Mouse (Mus musculus): ENCODE measurements around the gene Llgl2. TPM values are rescaled to one million over a fixed set of nuclear protein-coding genes. Genes with fewer than 3 reads are reported as not detected.

The Llgl2 gene
- polyA plus RNA-seq, 1 experiment from 2014 or later = 1.3 TPM

DNA sequence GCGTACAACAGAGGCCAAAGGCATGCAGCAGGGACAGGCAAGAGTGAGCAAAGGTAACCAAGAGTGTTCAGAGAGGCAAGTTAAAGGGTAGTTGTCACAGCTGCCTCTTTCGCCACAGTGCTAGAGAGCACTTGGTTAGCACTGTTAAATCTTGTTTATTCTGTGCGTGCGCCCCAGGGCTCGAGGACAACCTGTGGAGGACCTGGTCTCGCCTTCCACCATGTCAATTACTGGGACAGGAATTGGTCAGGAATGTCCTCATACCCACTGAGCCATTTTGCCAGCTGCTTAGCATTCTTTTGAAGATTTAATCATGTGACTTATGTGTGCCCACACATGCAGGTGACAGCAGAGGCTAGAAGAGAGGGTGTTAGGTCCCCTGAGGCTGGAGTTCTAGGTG, 65.3 kb downstream of the Llgl2 start:
- WGBS = 90% methylated on average over 6 of the region's 6 CpGs
- H3K4me3 ChIP-seq (ENCODE audit: low read length) = no peak overlapping the region

DNA sequence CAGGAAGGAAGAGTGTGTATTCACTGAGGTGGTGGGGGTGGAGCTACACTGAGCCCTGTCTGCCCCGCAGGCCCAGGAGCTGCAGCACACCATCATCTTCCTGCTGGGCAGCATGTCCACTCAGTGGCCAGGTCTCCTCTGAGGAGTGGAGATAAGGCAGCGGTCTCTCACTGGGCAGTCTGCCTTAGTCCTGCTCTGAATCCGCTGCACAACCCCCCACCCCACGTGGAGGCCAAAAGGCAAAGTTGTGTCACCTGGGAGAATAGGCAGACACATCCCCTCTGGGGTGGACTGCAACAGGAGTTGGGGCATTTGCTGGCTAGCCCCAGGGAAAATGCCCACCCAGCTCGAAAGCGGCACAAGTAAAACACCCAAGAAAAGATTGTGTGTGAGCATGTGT, 68.4 kb downstream of the Llgl2 start:
- H3K4me2 ChIP-seq (ENCODE audit: low read length) = no peak overlapping the region
- no peaks in the 10 kb centered on the region for H3K27me3 ChIP-seq (replicated peaks; ENCODE audit: control insufficient read depth, insufficient read depth, low read length)
- H3K4me3 ChIP-seq (ENCODE audit: low read length) = no peak overlapping the region
- H3K27ac ChIP-seq (ENCODE audit: low read depth, low read length) = no peak overlapping the region
- peaks cover 9% of the 10 kb centered on the region; the same call in 1 of the 2 replicates for H3K36me3 ChIP-seq (ENCODE audit: control insufficient read depth, insufficient read depth, low read length)
- H3K9me3 ChIP-seq (ENCODE audit: control insufficient read depth, low read length) = no peaks in the 10 kb centered on the region
- WGBS = 58% methylated on average over 6 of the region's 6 CpGs
- ATAC-seq = no peak
- no peaks in the 10 kb centered on the region for H3K4me1 ChIP-seq (ENCODE audit: control insufficient read depth, insufficient read depth, low read depth, low read length)
- no peak overlapping the region for H3K9ac ChIP-seq (ENCODE audit: low read depth, low read length)

More for the DNA sequence above, 65.3 kb downstream of the Llgl2 start:
- no peak overlapping the region for H3K9ac ChIP-seq (ENCODE audit: low read depth, low read length)
- no peaks in the 10 kb centered on the region for H3K4me1 ChIP-seq (ENCODE audit: control insufficient read depth, insufficient read depth, low read depth, low read length)
- no peak overlapping the region for H3K27ac ChIP-seq (ENCODE audit: low read depth, low read length)
- no peak overlapping the region for H3K4me2 ChIP-seq (ENCODE audit: low read length)
- H3K9me3 ChIP-seq (ENCODE audit: control insufficient read depth, low read length) = no peaks in the 10 kb centered on the region
- H3K36me3 ChIP-seq (ENCODE audit: control insufficient read depth, insufficient read depth, low read length) = 0 out of 2 replicates have a peak, but pooled peaks cover 3% of the 10 kb centered on the region
- no peaks in the 10 kb centered on the region for H3K27me3 ChIP-seq (replicated peaks; ENCODE audit: control insufficient read depth, insufficient read depth, low read length)
- no peak for ATAC-seq

DNA sequence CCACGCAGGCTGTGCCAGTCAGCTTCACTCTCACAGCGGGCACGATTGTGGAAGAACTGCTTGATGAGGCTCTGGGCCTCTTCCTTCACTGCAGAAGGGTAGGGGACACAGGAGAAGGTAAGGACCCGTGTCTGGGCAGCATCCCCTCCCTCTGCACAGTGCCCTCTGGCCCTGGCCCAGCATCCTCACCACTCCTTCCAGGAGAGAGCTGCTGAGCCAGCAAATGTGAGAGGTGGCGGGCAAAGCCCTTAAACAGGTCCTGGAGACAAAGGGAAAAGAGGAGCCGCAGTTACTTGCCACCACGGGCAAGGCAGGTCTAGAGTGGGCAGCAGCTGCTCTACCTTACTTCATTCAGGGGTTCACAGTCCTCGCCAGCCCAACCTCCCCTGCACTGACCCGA, 69.2 kb downstream of the Llgl2 start:
- H3K27ac ChIP-seq (ENCODE audit: low read depth, low read length) = no peak overlapping the region
- H3K27me3 ChIP-seq (replicated peaks; ENCODE audit: control insufficient read depth, insufficient read depth, low read length) = no peaks in the 10 kb centered on the region
- no peaks in the 10 kb centered on the region for H3K9me3 ChIP-seq (ENCODE audit: control insufficient read depth, low read length)
- H3K36me3 ChIP-seq (ENCODE audit: control insufficient read depth, insufficient read depth, low read length) = peaks cover 9% of the 10 kb centered on the region; the same call in 1 of the 2 replicates
- no peak for ATAC-seq
- H3K9ac ChIP-seq (ENCODE audit: low read depth, low read length) = no peak overlapping the region
- no peak overlapping the region for H3K4me2 ChIP-seq (ENCODE audit: low read length)
- no peaks in the 10 kb centered on the region for H3K4me1 ChIP-seq (ENCODE audit: control insufficient read depth, insufficient read depth, low read depth, low read length)
- H3K4me3 ChIP-seq (ENCODE audit: low read length) = no peak overlapping the region
- WGBS = 86% methylated on average over 9 of the region's 9 CpGs

DNA sequence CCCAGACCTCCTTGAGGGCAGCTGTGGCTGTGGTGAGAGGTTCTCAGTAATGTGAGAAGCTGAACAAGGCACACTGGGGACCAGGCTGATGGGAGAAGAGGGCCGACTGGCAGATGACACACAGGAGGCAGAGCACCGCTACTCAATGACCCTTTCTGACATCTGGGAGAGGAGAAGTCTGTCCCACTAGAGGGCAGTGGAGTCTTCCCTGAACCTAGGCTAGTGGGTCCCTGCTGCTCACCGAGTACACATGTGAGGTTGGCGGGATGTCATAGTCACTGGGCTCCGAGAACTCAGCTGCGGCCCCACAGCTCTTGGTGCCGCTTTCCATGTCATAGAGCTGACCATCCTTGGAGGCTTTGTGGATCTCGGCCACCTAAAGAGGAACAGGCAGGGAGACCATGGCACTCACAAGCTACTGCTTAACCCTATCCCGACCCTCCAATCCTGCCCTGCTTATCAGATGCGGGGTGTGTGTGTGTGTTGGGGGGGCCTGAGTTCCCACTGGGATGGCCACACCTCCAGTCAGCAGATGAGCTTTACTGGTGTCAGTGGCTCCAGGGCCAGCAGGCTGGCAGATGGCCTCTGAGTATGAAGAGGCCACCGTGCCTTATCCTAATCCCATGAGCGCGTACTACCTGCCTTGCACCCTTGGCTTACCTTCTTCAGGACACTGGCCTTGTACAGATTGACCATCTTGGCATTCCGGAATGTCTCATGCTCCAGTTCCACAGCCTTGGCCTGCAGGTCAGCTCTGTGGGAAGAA, 71.1 kb downstream of the Llgl2 start:
- peaks cover under 1% of the 10 kb centered on the region; the same call in 1 of the 2 replicates for H3K4me1 ChIP-seq (ENCODE audit: control insufficient read depth, insufficient read depth, low read depth, low read length)
- H3K9me3 ChIP-seq (ENCODE audit: control insufficient read depth, low read length) = no peaks in the 10 kb centered on the region
- no peak overlapping the region for H3K9ac ChIP-seq (ENCODE audit: low read depth, low read length)
- ATAC-seq = no peak
- WGBS = 69% methylated on average over 14 of the region's 14 CpGs
- H3K4me2 ChIP-seq (ENCODE audit: low read length) = no peak overlapping the region
- no peak overlapping the region for H3K4me3 ChIP-seq (ENCODE audit: low read length)
- H3K27ac ChIP-seq (ENCODE audit: low read depth, low read length) = no peak overlapping the region
- H3K36me3 ChIP-seq (ENCODE audit: control insufficient read depth, insufficient read depth, low read length) = peaks cover 9% of the 10 kb centered on the region; the same call in 1 of the 2 replicates
- no peaks in the 10 kb centered on the region for H3K27me3 ChIP-seq (replicated peaks; ENCODE audit: control insufficient read depth, insufficient read depth, low read length)

DNA sequence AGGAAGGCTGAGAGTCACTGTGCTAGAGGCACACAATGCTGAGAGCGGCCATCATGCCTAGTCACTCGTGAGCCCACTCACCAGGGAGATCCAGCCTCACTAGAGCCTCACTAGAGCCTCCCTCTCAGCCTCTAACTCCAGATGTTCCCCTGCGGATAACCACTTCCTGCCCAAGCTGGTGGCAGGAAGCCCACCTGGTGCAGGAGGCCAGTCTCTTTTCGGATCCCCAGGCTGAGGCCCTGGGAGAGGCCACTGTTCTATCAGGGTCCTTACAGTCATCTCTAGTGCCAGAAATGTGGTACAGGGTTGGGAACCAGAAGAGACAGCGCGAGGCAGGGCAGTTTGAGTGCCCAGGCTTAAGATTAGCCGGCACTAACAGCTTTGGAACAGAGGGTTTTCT, 74.6 kb downstream of the Llgl2 start:
- WGBS = 86% methylated on average over 7 of the region's 7 CpGs

DNA sequence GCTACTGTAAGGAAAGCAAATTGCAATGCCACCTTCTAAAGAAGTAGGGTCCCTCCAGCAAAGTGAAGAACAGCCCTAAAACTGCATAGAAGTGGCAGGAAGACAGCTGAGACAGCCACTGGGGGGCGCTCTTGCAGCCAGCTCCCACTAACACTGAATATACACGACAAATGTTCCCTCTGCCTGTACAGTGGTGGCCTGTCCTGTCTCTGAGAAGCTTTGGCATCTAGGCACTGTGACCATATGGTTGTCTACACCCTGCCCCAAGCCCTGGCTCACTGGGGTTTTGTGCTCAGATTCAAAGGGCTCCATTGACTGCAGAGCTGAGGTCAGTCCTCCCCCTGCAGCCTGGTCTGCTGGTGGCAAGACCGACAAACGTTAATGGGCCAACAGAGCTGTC, 75.0 kb downstream of the Llgl2 start:
- 7% methylated on average over 4 of the region's 4 CpGs for WGBS

More for the DNA sequence above, 74.6 kb downstream of the Llgl2 start:
- no peak for ATAC-seq
- H3K4me3 ChIP-seq (ENCODE audit: low read length) = no peak overlapping the region
- H3K4me1 ChIP-seq (ENCODE audit: control insufficient read depth, insufficient read depth, low read depth, low read length) = peaks cover 4% of the 10 kb centered on the region; the same call in 1 of the 2 replicates
- H3K9me3 ChIP-seq (ENCODE audit: control insufficient read depth, low read length) = no peaks in the 10 kb centered on the region
- no peak overlapping the region for H3K9ac ChIP-seq (ENCODE audit: low read depth, low read length)
- H3K36me3 ChIP-seq (ENCODE audit: control insufficient read depth, insufficient read depth, low read length) = peaks cover 6% of the 10 kb centered on the region; the same call in 1 of the 2 replicates
- H3K27me3 ChIP-seq (replicated peaks; ENCODE audit: control insufficient read depth, insufficient read depth, low read length) = no peaks in the 10 kb centered on the region
- no peak overlapping the region for H3K27ac ChIP-seq (ENCODE audit: low read depth, low read length)
- no peak overlapping the region for H3K4me2 ChIP-seq (ENCODE audit: low read length)

DNA sequence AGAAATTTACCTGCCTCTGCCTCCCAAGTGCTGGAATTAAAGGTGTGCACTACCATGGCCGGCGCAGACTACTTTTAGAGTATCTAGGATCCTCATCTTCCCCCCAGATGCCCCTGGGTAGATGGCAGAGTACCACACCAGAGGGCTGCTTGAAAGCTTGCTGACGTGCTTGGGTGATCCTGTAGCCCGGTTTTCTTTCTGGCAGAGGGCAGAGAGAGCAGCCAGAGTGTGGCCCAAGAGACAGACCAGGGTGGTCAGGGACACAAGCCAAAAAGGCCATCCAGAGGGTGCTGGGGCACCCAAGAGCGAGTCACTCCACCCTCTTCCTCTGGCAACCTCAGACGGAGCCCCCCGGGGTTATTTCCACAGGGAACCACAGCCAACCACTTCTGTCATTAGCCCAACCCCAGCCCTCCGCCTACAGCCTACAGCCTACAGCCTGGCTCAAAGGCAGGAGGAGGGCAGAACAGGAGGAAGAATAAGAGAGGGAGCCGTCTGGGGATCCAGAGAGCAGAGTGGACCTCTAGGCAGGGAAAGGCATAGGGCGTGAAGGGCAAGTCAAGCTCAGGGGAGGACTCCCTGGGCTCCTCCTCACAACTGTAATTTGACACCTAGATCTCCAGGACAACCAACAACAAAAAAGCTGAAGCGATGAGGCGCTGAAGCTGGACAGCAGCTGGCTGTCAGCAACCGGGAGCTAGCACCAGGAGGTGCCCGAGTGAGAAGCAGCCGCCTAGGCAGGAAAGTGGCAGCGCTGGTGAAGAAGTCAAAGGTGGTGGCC, 75.8 kb downstream of the Llgl2 start, which contains the start of gene Smim5:
Gene Smim5, plus strand, starts transcription at position 481 of the 781 bp plus-strand sequence.
- Histone ChIP-seq H3K36me3 (ENCODE audit: control insufficient read depth, insufficient read depth, low read length) (peaks cover 6% of the 10 kb centered on the region; the same call in 1 of the 2 replicates), H3K4me2 (ENCODE audit: low read length) (peak within 1 kb of the TSS; percentile 15; the same call in 1 of the 2 replicates), H3K27me3 (replicated peaks; ENCODE audit: control insufficient read depth, insufficient read depth, low read length) (no peaks in the 10 kb centered on the region), H3K27ac (ENCODE audit: low read depth, low read length) (no peak within 1 kb of the TSS), H3K9me3 (ENCODE audit: control insufficient read depth, low read length) (no peaks in the 10 kb centered on the region), H3K4me1 (ENCODE audit: control insufficient read depth, insufficient read depth, low read depth, low read length) (peaks cover 4% of the 10 kb centered on the region; the same call in 1 of the 2 replicates), H3K4me3 (ENCODE audit: low read length) (no peak within 1 kb of the TSS), H3K9ac (ENCODE audit: low read depth, low read length) (no peak within 1 kb of the TSS)
- no peak for ATAC-seq
- WGBS = 32% methylated on average over 16 of the region's 16 CpGs

More for the DNA sequence above, 75.0 kb downstream of the Llgl2 start:
- Histone ChIP-seq H3K9me3 (ENCODE audit: control insufficient read depth, low read length) (no peaks in the 10 kb centered on the region), H3K4me1 (ENCODE audit: control insufficient read depth, insufficient read depth, low read depth, low read length) (peaks cover 4% of the 10 kb centered on the region; the same call in 1 of the 2 replicates), H3K4me3 (ENCODE audit: low read length) (no peak overlapping the region), H3K9ac (ENCODE audit: low read depth, low read length) (no peak overlapping the region), H3K36me3 (ENCODE audit: control insufficient read depth, insufficient read depth, low read length) (peaks cover 6% of the 10 kb centered on the region; the same call in 1 of the 2 replicates), H3K27ac (ENCODE audit: low read depth, low read length) (no peak overlapping the region), H3K4me2 (ENCODE audit: low read length) (no peak overlapping the region), H3K27me3 (replicated peaks; ENCODE audit: control insufficient read depth, insufficient read depth, low read length) (no peaks in the 10 kb centered on the region)
- peak; percentile 77 for ATAC-seq

DNA sequence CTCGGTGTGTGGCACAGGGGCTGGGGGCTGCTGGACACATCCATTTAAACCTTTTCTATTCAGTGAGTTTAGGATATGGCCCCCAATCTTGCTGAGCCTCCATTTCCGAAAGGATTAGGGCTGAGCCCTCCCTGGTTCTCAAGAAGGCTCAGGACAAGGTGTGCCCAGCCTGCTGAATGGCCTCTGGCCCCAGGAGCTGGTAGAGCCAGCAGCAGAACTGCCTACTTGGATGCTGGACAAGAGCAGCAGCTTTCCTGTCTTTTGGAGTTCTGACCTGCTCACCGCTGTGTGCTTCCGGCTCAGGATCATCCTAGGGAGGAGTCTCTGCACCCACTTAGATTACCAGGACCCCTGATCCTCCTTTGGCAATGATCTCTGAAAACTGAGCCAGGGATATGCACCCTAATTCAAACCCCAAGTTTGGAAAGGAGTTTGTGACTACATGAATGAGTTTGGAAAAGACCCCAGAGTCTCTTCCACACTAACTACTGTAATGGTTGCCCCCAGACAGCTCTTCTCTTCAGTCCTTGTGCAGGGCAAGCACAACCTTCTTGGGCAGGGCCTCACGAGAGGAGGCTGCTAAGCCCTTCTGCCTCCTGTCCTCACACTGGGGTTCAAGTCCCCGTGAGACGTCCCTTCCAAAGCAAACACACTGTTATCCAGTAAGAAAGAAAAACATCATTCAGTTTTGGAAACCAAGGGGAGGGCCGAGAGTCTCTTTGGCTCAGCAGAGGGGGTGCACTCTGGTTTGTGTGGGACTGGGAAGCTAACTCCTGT, 76.9 kb downstream of the Llgl2 start:
- no peaks in the 10 kb centered on the region for H3K27me3 ChIP-seq (replicated peaks; ENCODE audit: control insufficient read depth, insufficient read depth, low read length)
- no peaks in the 10 kb centered on the region for H3K9me3 ChIP-seq (ENCODE audit: control insufficient read depth, low read length)
- H3K4me3 ChIP-seq (ENCODE audit: low read length) = no peak overlapping the region
- H3K36me3 ChIP-seq (ENCODE audit: control insufficient read depth, insufficient read depth, low read length) = 0 out of 2 replicates have a peak, but pooled peaks cover 3% of the 10 kb centered on the region
- peaks cover 4% of the 10 kb centered on the region; the same call in 1 of the 2 replicates for H3K4me1 ChIP-seq (ENCODE audit: control insufficient read depth, insufficient read depth, low read depth, low read length)
- no peak for ATAC-seq
- no peak overlapping the region for H3K9ac ChIP-seq (ENCODE audit: low read depth, low read length)
- 0 out of 2 replicates have a peak overlapping the region, but pooled peaks have one; percentile 4 for H3K4me2 ChIP-seq (ENCODE audit: low read length)
- H3K27ac ChIP-seq (ENCODE audit: low read depth, low read length) = no peak overlapping the region
- 81% methylated on average over 8 of the region's 8 CpGs for WGBS

Data from hindbrain, embryonic 16.5 days (tissue).